Mouse (Mus musculus): ENCODE results near the gene Helz2. TPM values are rescaled to one million over a fixed set of nuclear protein-coding genes. Genes with fewer than 3 reads are reported as not detected.

Helz2 gene
- total RNA-seq, 2 experiments from 2014 or later: 2.2 to 2.5 TPM

DNA sequence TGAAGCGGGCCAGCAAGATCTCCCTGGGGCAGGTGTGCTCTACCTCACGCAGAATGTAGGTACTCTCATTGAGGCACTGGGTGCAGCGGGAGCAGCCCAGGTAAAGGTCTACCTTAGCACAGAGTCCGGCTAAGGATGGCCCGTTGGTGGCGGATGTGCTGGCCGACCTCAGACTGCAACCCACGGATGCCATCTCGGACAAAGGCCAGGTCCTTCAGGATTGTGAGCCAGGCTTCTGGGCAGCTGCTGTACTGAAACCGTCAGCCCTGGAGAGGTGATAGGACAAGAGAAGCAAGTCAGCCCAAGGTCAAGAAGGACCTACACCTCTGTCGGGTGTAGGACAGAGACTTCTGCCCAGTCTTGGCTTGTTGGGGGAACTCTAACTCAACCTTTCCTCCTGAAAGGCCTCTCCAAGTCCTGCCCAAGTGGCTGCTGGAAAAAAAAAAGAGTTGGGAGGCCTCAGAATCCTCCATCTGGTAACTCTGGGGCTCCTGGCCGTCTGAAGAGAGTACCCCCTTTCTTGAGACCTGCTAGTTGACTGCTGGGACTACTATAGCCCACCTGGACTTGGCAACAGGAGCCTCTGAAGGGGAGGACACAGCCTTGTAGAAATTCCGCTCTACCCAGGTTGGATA is 904 bp downstream of the Helz2 start:
- DNase-seq (ENCODE audit: low spot score in 2 of 2): no peak
- intact Hi-C loops (cut with DNase I): no loop called here

DNA sequence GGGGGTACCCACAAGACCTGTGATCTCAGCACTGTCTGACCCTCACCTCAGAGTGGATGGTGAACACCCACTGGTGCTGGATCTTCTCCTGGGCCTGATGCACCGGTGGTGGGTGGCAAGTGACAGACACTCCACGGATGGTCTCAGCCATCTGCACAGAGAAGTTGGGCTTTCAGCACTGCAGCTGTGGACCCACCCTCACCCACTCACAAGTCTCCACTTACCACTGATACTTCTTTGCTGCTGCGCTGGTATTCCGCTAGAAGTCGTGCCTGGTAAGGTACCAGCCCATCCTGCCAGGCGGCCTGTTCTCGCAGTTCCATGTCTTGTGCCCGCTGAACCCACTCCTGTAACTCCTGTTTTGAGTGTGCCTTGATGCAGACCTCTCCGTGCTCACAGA is 2.6 kb downstream of the Helz2 start:
- DNase-seq (ENCODE audit: low spot score in 2 of 2): peak in 1 of 2 experiments; percentile 25
- intact Hi-C loops (cut with DNase I): no loop called here

DNA sequence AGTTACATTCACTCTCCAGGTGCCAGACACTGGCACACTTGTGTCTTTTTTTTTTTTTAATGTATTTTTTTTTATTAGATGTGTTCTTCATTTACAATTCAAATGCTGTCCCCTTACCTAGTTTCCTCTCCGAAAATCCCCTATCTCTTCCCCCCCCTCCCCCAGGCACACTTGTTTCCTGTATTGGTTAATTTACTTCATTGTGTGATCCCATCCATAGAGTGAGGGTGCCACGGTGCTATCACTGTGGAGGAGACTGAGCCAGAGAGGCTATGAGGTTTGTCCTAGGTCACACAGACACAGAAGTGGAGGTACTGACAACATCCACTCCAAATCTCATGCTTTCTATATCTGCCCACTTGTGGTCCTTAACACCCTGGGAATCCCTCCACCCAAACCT is 3.0 kb downstream of the Helz2 start:
- intact Hi-C loops (cut with DNase I): no loop called here
- DNase-seq (ENCODE audit: low spot score in 2 of 2): no peak

DNA sequence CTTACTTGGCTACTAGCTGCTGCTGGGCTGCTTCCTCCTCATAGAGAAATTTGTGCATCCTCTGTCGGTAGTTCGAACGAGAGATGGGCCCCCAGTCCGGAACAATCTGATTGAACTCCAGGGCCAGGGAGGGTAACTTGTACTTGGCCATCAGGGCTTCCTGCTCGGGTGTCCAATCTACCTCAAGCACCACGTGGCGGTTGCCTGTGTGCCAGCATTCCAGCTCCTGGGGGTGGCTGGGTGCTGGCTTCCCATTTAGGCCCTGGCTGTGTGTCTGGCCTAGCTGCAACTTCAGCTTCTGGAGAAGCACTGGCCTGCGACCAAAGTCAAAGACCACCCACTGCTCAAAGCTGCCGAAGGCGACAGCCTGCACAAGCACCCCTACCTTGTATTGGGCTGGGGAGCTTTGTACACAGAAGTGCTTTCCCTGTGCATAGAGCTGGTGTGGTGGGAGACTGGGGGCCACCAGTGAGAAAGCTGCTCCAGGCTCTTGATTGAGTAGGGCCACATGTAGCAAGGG is 3.7 kb downstream of the Helz2 start:
- no peak for DNase-seq (ENCODE audit: low spot score in 2 of 2)
- intact Hi-C loops (cut with DNase I): no loop called here

DNA sequence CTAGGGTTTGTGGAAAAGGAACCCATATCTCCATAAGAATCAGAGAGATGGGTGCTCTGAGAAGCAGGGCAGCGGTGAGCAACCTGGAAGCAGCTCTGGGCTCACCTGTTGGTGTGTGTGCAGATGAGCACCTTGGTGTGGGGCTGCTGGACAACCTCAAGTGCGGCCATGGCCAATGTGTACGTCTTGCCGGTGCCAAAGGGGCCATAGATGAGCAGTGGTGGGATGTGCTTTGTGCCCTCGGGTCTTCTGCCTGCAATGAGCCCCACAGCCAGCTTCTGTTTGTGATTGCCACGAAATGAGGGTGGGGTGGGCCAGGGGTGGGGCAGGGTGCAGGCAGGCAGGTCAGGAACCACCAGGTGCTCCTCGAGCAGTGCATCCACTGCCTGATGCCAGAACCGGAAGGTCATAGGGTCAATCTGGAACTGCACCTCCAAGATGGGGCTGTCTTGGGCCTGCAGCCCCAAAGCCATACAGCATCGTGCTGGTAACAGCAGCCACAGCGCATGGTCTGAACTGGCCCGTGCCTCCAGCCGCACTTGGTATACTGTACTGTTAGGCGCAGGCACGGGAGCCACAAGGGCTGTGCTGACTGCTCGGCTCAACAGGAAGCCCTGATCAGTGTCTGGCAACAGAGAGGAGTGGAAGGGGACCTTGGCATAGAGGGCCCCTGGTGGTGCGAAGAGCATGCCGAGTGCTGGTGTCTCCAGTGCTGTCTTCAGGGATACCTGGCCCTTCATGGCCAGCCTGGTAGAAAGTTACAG is 4.4 kb downstream of the Helz2 start:
- no peak for DNase-seq (ENCODE audit: low spot score in 2 of 2)
- intact Hi-C loops (cut with DNase I): no loop called here

DNA sequence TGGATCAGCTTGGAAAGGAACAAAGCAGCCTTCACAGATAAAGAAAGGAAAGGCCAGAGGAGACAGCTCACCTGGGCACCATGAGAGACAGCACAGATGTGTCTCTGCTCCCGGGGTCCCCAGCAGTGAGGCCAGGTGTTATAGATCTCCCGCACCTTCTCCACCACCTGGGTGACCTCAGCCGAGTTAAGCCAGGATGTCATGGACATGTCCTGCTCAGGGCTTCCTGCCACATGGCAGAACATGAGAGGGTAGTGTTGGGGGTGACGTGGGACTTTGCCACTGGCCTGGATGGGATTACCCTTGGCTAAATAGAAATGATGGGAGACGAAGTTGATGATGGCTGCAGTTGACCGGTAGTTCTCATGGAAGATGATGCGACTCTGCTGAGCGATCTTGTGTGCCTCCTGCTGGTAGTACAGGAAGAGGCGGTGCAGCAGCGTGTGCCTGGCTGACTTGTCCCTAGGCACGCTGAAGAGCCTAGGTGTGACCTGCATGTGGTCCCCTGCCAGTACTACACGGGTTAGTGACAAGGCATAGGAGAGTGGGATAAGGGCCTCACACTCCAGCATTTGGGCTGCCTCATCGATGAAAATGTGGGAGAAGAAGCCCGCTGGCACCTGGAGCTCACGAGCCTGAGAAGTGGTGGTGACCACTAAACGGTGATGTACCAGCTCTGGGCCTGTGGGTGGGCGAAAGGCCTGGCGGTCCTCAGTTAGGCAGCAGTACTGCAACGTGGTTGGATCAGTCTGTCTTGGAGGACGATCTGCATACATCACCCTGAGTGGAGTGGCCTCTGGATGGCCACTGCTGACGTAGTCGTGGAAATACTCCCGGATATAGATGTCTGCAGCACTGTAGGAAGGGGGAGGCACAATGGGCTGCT is 5.9 kb downstream of the Helz2 start:
- no peak for DNase-seq (ENCODE audit: low spot score in 2 of 2)

DNA sequence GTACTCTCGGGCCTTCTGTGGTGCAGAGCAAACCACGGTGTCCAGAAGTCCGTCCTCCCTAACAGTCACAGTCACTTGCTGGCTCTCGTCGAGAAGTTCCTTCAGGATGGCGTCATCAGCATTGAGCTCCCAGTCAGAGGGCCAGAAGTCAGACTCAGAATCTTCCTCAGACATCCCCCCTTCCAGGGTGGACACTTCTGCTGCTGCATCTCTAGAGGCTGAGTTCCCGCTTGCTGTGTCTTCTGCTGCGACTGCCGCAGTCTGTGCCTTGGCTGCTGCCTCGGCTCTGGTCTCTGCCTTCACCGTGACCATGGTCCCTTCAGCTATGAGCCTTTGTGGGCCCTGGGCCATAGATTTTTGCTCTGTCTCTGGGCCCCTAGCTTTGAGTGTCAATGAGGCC is 7.1 kb downstream of the Helz2 start:
- intact Hi-C loops (cut with DNase I): no loop called here
- no peak for DNase-seq (ENCODE audit: low spot score in 2 of 2)

More for the DNA sequence above, 5.9 kb downstream of the Helz2 start:
- intact Hi-C loops (cut with DNase I): no loop called here

DNA sequence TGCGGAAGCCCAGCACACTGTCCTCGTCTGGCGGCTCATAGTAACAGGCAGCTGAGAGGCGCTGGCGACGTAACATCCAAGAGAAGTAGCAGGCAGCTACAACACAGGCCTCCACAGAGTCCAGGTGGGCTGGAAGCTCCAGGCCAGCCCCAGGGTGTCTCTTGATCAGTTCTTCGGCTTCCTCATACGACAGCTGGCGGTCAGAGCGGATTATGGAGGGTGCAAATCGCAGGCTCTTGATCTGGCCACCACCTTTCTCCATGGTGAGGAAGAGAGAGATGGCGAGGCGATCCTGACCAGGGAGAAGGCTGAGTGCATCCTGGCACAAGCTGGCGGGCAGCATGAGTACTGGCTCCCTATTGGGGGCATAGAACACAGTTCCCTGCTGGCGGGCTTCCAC is 8.4 kb downstream of the Helz2 start:
- intact Hi-C loops (cut with DNase I): no loop called here

DNA sequence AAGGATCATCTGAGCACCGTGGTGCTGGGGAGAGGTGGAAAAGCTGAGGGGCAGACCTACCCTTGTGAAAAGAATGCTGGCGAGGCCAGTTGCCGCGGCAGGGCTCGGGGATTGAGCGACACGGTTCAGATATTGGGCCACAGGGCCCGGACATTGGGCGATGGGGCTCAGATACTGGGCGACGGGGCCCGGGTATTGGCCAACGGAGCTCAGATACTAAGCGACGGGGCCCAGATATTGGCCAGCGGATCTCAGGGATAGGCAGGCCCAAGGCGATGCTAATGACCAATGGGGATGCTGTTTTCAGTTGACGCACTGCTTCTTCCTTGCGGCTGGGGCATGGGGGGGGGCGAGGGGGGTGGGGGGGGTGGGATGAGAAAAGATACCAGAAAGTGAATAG is 10.7 kb downstream of the Helz2 start:
- intact Hi-C loops (cut with DNase I): no loop called here
- DNase-seq (ENCODE audit: low spot score in 2 of 2): no peak

More for the DNA sequence above, 8.4 kb downstream of the Helz2 start:
- no peak for DNase-seq (ENCODE audit: low spot score in 2 of 2)

DNA sequence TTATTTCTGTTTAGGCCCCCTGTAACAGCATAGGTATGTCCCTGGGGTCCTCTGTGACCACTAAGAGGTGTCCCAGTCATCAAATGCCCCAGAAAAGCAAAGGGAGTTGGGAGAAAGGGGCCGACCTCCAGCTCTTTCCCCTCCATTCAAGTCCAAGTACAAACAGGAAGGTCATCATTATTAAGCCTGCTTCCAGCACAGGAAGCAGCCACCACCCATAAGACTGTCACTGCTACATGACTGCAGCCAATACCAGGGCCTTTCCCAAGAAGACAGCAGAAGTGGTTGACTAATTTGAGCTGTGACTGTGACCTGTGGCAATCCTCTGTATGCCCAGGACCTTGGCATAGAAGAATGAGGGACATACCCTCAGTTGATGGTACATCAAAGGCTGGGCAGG is 13.5 kb downstream of the Helz2 start:
- intact Hi-C loops (cut with DNase I): no loop called here
- DNase-seq (ENCODE audit: low spot score in 2 of 2): no peak

DNA sequence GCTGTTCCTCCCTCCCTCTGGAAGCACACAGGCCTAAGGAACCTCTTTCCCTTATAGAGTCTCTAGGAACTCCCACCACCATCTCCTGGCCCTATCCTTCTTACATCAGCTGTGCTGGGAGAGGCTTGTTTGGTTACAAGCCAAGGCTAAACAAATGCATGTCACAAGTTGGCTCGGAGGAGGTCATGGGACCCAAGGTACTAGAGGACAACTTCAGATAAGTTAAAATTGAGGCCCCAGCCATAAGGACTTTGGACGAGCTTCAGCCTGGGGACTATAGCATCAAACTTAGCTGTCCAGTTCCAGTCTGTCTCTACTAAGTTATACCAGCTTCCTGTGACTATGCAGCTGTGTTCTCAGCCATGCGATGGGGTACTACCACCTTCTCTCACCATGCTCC is 14.7 kb downstream of the Helz2 start:
- DNase-seq (ENCODE audit: low spot score in 2 of 2): no peak
- intact Hi-C loops (cut with DNase I): no loop called here

DNA sequence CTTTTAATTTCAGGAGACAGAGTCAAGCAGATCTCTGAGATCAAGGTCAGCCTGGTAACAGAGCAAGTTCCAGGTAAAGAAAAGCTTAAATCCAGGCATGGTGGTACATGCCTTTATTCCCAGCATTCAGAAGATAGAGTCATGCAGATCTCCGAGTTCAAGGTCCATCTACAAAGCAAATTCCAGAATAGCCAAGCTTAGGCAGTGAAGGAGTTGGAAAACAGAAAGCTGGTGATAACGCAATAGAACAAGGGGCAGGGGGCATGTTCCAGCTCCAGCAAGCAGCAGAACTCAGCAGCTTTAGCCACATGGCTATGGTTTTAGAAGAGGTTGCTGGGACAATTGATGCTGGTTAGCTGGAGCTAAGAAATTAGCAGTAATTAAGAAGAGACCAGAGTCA is 16.8 kb downstream of the Helz2 start:
- no peak for DNase-seq (ENCODE audit: low spot score in 2 of 2)
- intact Hi-C loops (cut with DNase I): no loop called here

DNA sequence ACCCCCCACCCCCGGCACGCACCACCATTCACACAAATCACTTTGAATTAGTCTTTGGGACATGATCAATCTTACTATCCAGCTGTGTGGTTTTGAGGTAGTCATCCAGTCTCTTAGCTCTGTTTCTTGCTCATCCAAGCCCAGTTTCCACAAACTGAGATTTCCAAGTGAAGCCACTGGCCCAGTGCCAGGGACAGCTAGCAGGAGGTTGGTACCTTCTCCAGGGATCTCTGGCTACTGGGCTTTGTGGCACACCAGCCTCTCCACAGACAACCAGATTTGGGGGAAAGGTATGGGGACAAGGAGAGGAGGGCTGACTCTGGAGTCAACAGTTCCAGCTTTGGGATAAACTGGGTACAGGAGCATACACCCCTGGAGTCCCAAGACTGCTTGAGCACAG is 21.5 kb downstream of the Helz2 start:
- intact Hi-C loops (cut with DNase I): no loop called here
- no peak for DNase-seq (ENCODE audit: low spot score in 2 of 2)

DNA sequence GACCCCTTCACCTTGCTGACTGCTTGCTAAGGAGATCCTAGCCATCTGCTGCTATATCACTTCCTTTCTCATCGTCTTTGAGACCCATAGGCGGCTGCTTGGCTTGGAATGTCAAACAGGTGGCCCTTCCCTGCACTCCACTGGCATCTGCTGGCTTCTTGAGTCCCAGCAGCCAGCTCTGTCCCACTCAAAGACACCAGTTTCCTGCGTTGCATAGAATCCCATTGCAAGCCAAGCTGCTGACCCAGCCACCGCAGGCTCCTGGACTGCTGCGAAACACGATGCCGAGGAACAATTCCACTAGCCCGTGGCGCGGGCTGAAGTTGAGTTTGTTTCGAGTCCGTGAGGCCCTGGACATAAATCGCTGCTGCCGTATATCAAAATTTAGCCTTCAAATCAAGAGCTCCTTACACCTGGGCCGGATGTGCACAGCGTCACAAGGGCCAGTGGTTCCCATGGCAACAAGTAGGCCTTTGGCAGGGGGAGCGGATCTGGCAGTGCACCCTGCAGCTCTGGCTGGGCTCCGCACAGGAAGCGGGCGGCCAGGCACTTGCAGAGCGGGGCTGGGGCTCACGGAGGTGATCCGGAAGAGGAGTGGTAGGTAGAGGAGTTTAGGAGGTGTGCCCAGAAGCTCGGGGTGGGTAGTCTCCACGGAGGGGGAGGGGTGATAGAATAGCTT is 22.1 kb downstream of the Helz2 start, which contains the start of gene Fndc11:
Fndc11 (plus strand) TSS at position 476 of the 679 bp plus-strand sequence.
- intact Hi-C loops (cut with DNase I): no loop called here

DNA sequence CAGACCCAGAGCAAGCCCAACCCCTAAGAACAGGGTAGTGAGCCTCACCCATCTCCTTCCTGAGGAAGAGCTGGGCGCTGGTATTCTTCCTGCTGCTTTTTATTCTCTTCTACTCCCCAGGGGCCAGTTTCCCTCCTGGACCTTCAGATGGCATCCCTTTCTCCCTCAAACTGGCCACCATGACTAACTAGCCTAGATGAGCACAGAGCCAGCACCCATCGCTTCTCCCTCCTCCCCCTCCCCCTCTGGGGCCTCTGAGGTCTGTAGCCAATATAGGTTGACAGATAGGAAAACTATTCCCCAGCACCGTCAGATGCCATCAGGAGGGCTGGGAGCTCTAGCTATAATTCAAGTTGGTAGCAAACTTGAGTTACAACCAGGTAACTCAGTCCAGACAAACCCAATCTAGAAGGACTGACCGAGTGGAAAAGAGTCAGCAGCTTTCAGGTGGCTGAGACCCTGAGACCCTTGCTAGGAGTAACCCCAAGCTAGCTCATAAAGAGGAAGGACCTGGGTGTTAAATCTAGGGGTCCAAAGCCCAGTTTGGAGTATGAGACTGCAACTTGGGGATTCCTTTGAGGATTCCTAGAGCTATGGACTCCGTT is 22.8 kb downstream of the Helz2 start:
- intact Hi-C loops (cut with DNase I): no loop called here
- no peak for DNase-seq (ENCODE audit: low spot score in 2 of 2)

More for the DNA sequence above, 22.1 kb downstream of the Helz2 start, which contains the start of gene Fndc11:
- peak; percentile 45 to 54 for DNase-seq (ENCODE audit: low spot score in 2 of 2)

DNA sequence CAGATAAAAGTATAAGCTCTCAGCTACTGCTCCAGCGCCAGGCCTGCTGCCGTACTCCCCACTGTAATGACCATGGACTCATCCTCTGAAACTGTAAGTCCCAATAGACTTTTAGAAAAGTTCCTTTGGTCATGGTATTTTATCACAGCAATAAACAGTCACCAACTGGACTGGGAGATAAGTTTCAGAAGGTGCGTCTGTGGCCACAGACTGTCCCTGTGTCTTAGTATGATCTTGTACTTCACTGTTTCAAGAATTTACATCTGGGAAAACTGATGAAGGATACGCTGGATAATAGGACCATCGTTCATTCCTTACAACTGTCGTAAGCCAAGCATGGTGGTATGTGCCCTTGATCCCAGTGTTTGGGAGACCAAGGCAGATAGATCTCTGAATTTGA is 25.8 kb downstream of the Helz2 start:
- intact Hi-C loops (cut with DNase I): no loop called here
- DNase-seq (ENCODE audit: low spot score in 2 of 2): no peak

DNA sequence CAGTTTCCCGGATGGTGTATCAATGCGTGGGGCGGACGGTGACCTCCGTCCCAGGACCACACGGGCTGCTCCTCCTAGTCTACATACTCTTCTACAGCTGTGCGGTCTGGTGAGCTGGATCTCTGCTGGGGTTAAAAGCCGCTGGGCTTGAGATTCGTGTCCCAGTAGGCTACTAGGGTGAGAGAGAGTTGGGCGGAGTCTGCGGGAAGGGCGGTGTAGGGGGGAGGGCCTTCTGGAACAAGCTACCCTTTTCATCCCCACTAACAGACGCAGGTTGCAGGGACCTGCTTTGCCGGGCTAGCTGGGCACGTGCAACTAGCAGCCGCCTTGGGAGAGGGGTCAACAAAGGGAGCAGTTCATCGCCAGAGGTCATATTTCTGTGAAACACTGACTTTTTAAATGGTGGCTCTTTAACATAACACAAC is 28.8 kb downstream of the Helz2 start, which contains the start of gene Srms:
Srms (minus strand) TSS at position 165 of the 425 bp plus-strand sequence.
- intact Hi-C loops (cut with DNase I): no loop called here
- no peak for DNase-seq (ENCODE audit: low spot score in 2 of 2)

DNA sequence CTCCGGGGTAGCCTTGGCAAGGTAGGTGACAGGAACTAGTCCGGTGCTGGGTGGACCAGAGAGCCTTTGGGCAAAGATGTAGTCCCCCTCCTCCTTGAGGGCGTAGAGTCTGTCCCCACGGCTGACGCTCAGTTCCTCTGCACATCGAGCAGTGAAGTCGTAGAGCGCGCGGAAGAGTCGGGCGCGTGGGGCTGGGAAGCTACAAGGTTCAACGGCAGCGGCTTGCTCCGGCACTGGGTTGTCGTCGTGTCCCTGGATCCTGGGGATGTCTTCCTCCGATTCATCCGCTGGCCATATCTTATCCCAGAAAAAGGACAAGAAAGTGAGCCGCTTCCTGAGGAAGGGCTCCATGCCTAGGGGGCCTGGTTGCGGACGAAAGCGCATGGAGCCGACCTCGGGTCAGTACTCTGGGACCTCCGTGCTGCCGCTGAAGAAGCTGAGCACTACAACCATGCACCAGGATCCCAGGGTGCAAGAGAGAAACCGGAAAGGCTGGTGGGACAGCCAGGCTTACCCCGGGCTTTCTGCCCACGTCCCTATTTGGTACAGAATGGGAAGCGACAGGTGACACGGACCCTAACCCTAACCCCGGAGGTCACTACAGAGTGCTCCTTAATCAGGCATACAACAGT is 29.3 kb downstream of the Helz2 start:
- DNase-seq (ENCODE audit: low spot score in 2 of 2): no peak
- intact Hi-C loops (cut with DNase I): no loop called here

DNA sequence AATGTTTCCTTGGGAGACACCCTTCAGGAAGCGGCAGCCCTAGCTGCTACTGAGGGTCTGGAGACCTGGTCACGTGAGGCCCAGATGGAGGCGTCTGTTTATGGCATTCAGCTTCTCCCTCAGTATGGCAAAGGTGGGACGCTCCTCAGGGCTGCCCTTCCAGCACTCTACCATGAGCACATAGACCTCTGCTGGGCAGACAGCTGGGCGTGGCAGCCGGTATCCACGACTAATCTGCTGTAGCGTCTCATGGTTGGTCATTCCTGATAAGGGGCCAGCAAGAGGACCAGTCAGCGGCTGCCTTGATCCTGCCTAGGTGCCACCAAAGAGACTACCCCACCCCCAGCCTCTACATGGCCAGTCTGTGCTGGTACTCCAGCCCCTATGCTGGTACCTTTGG is 35.7 kb downstream of the Helz2 start:
- intact Hi-C loops (cut with DNase I): no loop called here
- DNase-seq (ENCODE audit: low spot score in 2 of 2): no peak

Data from left cerebral cortex, postnatal 25 days (tissue).